Mouse (Mus musculus): ENCODE data around the gene Zfp945. TPM values are rescaled to one million over a fixed set of nuclear protein-coding genes. Genes with fewer than 3 reads are reported as not detected.
"Not testable (repeated sequence)": the region's sequence is repeated elsewhere in the genome, so short reads cannot be mapped to it uniquely, and the experiment has no call there.

Zfp945 gene
- polyA plus RNA-seq (2015; fragmentation: Nextera tagmentation; extraction: Ambion mirVana), result 18.9 and 19.3 TPM in 2 replicates

DNA sequence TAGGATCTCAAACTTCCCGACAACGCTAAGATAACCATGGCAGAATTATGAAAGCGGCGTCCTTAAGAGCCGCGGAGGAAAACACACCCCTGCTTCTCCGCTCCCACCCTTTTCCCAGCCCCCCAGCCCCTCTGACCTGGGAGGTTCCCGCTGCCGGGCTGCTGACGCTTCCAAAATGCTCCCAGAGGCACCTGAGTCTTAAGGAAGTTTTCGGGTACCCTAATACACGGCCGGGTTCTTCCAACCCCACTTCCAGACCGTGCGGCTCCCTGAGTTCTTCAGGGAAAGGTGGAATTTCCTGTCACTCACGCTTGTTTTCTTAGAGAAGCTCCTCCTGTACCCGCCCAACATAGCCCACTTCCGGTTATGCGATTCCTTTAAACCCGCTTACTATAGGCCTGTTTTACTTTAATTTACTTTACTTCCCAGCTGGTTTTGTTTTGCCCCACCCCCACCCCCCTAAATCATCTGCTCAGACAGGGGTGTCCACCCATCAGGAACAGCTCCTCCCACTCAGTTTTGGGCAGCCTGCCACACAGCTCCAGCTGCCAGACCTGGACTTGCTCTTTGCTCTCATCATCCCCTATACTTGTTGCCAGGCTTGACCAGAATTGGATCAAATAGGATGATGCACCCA, at the start of gene Zfp945:
TSS of gene Zfp945 (minus strand) at position 290 of the 637 bp plus-strand sequence.
- ATAC-seq (ENCODE audit: low FRiP score), result peak; percentile 97
- WGBS, result under 1% methylated on average over 20 of the region's 20 CpGs
- peak within 1 kb of the TSS; percentile 66 for H3K4me2 ChIP-seq

GRCm38 (mm10) chr17:22888302-22888701, 21.4 kb upstream of the Zfp945 start:
- no peak overlapping the region for H3K27ac ChIP-seq (replicated peaks)
- H3K4me2 ChIP-seq, result no peak overlapping the region
- ATAC-seq (ENCODE audit: low FRiP score), result no peak
- no peaks in the 10 kb centered on the region for H3K4me1 ChIP-seq
- H3K4me3 ChIP-seq (replicated peaks), result no peak overlapping the region
- no peaks in the 10 kb centered on the region for H3K36me3 ChIP-seq
- no peaks in the 10 kb centered on the region for H3K27me3 ChIP-seq (replicated peaks)
- H3K9me3 ChIP-seq (replicated peaks), result no peaks in the 10 kb centered on the region; the same call in 1 of the 2 replicates
- H3K9ac ChIP-seq (replicated peaks), result no peak overlapping the region
- WGBS, result 96% methylated on average over 3 of the region's 3 CpGs

More for the DNA sequence above, at the start of gene Zfp945:
- Histone ChIP-seq H3K9me3 (replicated peaks) (no peaks in the 10 kb centered on the region), H3K4me1 (peaks cover 11% of the 10 kb centered on the region), H3K9ac (replicated peaks) (peak within 1 kb of the TSS; percentile 56), H3K36me3 (peaks cover 18% of the 10 kb centered on the region), H3K27me3 (replicated peaks) (no peaks in the 10 kb centered on the region), H3K4me3 (replicated peaks) (peak within 1 kb of the TSS; percentile 63), H3K27ac (replicated peaks) (peak within 1 kb of the TSS; percentile 83)

GRCm38 (mm10) chr17:22884059-22884698, 17.2 kb upstream of the Zfp945 start:
- no peaks in the 10 kb centered on the region for H3K36me3 ChIP-seq
- no peak overlapping the region for H3K4me2 ChIP-seq
- no peaks in the 10 kb centered on the region for H3K4me1 ChIP-seq
- H3K9ac ChIP-seq (replicated peaks), result no peak overlapping the region
- no peak for ATAC-seq (ENCODE audit: low FRiP score)
- no peaks in the 10 kb centered on the region for H3K9me3 ChIP-seq (replicated peaks)
- WGBS, result 65% methylated on average over 10 of the region's 10 CpGs
- H3K4me3 ChIP-seq (replicated peaks), result no peak overlapping the region
- no peak overlapping the region for H3K27ac ChIP-seq (replicated peaks)
- H3K27me3 ChIP-seq (replicated peaks), result no peaks in the 10 kb centered on the region

- Histone ChIP-seq H3K9me3 (replicated peaks) (no peaks in the 10 kb centered on the region), H3K4me1 (no peaks in the 10 kb centered on the region), H3K4me3 (replicated peaks) (no peak overlapping the region), H3K27ac (replicated peaks) (no peak overlapping the region), H3K27me3 (replicated peaks) (no peaks in the 10 kb centered on the region), H3K36me3 (no peaks in the 10 kb centered on the region), H3K4me2 (no peak overlapping the region), H3K9ac (replicated peaks) (no peak overlapping the region)
- no peak for ATAC-seq (ENCODE audit: low FRiP score)
- 91% methylated on average over 10 of the region's 11 CpGs for WGBS
Measured at GRCm38 (mm10) chr17:22877427-22878307, 10.7 kb upstream of the Zfp945 start.

DNA sequence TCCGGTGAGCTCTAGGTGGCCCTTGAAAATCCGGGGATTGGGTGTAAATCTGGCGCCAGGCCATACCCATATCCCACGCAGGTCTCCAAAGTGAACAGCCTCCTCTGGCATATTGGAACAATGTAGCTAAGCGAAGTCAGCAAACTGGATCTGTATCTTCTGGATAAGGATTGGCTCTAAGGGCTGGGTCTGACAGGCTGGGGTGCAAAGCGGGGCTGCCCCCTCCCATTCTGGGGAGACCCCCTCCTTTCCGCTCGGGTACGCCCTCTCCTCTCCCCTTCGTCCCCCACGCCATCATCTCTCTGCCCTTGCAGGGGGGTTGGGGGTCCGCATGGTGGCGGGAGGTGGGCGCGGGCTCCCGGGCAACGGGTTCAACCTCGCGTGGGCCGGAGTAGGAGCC, 9.4 kb upstream of the Zfp945 start:
- no peak for ATAC-seq (ENCODE audit: low FRiP score)
- Histone ChIP-seq H3K9ac (replicated peaks) (no peak overlapping the region), H3K4me1 (no peaks in the 10 kb centered on the region), H3K4me3 (replicated peaks) (no peak overlapping the region), H3K9me3 (replicated peaks) (no peaks in the 10 kb centered on the region), H3K27me3 (replicated peaks) (no peaks in the 10 kb centered on the region), H3K27ac (replicated peaks) (no peak overlapping the region), H3K36me3 (no peaks in the 10 kb centered on the region), H3K4me2 (no peak overlapping the region)
- WGBS, result 88% methylated on average over 20 of the region's 20 CpGs

DNA sequence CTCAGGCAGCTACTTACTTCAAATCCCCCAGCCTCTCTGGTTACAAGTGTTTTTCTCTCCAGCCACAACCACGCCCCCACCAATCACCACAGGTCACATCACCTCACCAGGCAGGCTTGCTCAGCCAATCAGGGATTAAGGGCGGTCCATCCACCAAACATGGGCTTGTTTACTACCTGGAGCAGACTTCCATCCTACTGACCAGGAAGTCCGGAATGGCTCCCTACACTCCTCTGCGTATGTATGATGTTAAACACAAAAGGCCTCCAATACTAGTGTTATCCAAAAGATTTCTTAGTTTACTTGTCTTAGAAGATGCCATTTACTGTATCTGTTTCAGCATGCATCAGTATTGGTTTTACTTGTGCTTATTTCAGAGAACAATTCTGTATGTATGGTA, 8.6 kb upstream of the Zfp945 start:
- H3K4me1 ChIP-seq; H3K9ac ChIP-seq (replicated peaks); H3K27me3 ChIP-seq (replicated peaks); ATAC-seq (ENCODE audit: low FRiP score); H3K4me3 ChIP-seq (replicated peaks); H3K27ac ChIP-seq (replicated peaks); H3K9me3 ChIP-seq (replicated peaks); H3K4me2 ChIP-seq; H3K36me3 ChIP-seq: not testable (repeated sequence)
- WGBS, result 92% methylated on average over 4 of the region's 4 CpGs

GRCm38 (mm10) chr17:22866421-22866844, 501 bp downstream of the Zfp945 start:
- no peaks in the 10 kb centered on the region for H3K27me3 ChIP-seq (replicated peaks)
- H3K4me2 ChIP-seq, result peak overlapping the region; percentile 66
- ATAC-seq (ENCODE audit: low FRiP score), result peak; percentile 61
- WGBS, result 2% methylated on average over 10 of the region's 10 CpGs
- peak overlapping the region; percentile 56 for H3K9ac ChIP-seq (replicated peaks)
- H3K4me1 ChIP-seq, result peaks cover 11% of the 10 kb centered on the region
- no peaks in the 10 kb centered on the region for H3K9me3 ChIP-seq (replicated peaks)
- H3K4me3 ChIP-seq (replicated peaks), result peak overlapping the region; percentile 63
- H3K36me3 ChIP-seq, result peaks cover 21% of the 10 kb centered on the region
- peak overlapping the region; percentile 83 for H3K27ac ChIP-seq (replicated peaks)

DNA sequence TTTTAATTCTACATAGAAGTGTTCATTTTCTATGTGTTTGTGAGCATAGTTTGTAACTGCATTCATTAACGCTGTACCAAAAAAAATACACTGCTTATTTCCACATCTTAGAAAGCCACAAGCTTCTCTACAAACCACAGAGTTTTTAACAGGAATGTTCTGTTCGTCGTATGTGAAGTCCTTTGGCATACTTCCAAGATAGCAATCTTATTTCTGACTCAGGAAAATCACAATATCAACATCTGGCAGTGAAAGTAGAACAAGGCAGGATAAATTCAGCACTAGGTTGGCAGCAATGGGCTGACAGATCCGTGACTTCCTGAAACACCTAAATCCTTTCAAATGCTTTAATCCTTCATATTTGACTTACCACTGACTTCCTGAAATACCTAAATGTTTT, 45.8 kb downstream of the Zfp945 start:
- H3K4me2 ChIP-seq, result no peak overlapping the region
- H3K36me3 ChIP-seq, result no peaks in the 10 kb centered on the region
- H3K27ac ChIP-seq (replicated peaks), result no peak overlapping the region
- H3K4me1 ChIP-seq, result peaks cover 5% of the 10 kb centered on the region
- no peak overlapping the region for H3K4me3 ChIP-seq (replicated peaks)
- H3K9ac ChIP-seq (replicated peaks), result no peak overlapping the region
- 78% methylated on average over 4 of the region's 4 CpGs for WGBS
- no peak for ATAC-seq (ENCODE audit: low FRiP score)
- no peaks in the 10 kb centered on the region for H3K27me3 ChIP-seq (replicated peaks)
- no peaks in the 10 kb centered on the region for H3K9me3 ChIP-seq (replicated peaks)

DNA sequence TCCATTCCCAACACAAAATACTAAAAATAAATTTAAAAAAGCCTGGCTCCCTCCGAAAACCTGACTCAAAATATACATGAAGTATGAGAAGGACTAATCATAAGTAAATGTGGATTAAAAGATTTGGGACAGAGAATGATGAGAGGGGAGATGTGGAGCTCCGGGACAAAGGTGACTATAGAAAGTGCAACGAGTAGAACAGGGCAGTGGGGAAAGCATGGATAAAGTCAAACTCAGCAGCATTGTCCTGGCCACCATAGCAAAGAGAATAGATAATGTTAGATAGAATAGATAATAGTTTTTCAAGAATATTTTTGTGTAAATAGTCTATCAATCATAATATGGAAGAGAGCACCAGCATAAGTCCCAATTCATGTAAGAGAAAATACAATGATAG, 48.7 kb downstream of the Zfp945 start:
- Histone ChIP-seq H3K27ac (replicated peaks) (peak overlapping the region; percentile 95), H3K9ac (replicated peaks) (peak overlapping the region; percentile 82), H3K27me3 (replicated peaks) (no peaks in the 10 kb centered on the region), H3K4me1 (peaks cover 6% of the 10 kb centered on the region), H3K9me3 (replicated peaks) (no peaks in the 10 kb centered on the region), H3K4me2 (peak overlapping the region; percentile 55), H3K36me3 (no peaks in the 10 kb centered on the region; the same call in 1 of the 2 replicates), H3K4me3 (replicated peaks) (peak overlapping the region; percentile 81)
- 0 out of 2 replicates have a peak, but pooled peaks have one; percentile 35 for ATAC-seq (ENCODE audit: low FRiP score)
- WGBS, result 68% methylated on average over 3 of the region's 3 CpGs

- Histone ChIP-seq H3K27me3 (replicated peaks) (no peaks in the 10 kb centered on the region), H3K4me2 (peak overlapping the region; percentile 55), H3K9ac (replicated peaks) (peak overlapping the region; percentile 82), H3K9me3 (replicated peaks) (no peaks in the 10 kb centered on the region), H3K4me1 (peaks cover 6% of the 10 kb centered on the region), H3K36me3 (no peaks in the 10 kb centered on the region; the same call in 1 of the 2 replicates), H3K4me3 (replicated peaks) (peak overlapping the region; percentile 81), H3K27ac (replicated peaks) (peak overlapping the region; percentile 95)
- 2% methylated on average over 28 of the region's 28 CpGs for WGBS
- ATAC-seq (ENCODE audit: low FRiP score), result peak; percentile 96
Measured at GRCm38 (mm10) chr17:22817471-22818198, 49.3 kb downstream of the Zfp945 start.

- peaks cover 24% of the 10 kb centered on the region for H3K36me3 ChIP-seq
- H3K27me3 ChIP-seq (replicated peaks), result no peaks in the 10 kb centered on the region
- WGBS, result 66% methylated on average over 2 of the region's 2 CpGs
- no peaks in the 10 kb centered on the region for H3K4me1 ChIP-seq
- H3K27ac ChIP-seq (replicated peaks), result no peak overlapping the region
- H3K4me2 ChIP-seq, result no peak overlapping the region
- peaks cover 20% of the 10 kb centered on the region; the same call in 1 of the 2 replicates for H3K9me3 ChIP-seq (replicated peaks)
- no peak for ATAC-seq (ENCODE audit: low FRiP score)
- H3K4me3 ChIP-seq (replicated peaks), result no peak overlapping the region
- H3K9ac ChIP-seq (replicated peaks), result no peak overlapping the region
Measured at GRCm38 (mm10) chr17:22799707-22800106, 67.2 kb downstream of the Zfp945 start.

All from neural tube, embryonic 15.5 days (tissue).